Mouse (Mus musculus) monocyte, adult 2 months (primary cell): ENCODE results near the gene Borcs6.
A peak's percentile ranks its signal among the peaks of the same experiment; 100 is the strongest.

Source experiments
- DNase-seq, 2 experiments: peaks; one replicate each; pipeline ENCODE4 v3.0.0; 2022; ENCODE audit warnings: low spot score in 2 of 2, low read depth in 1 of 2

Borcs6 gene

DNA sequence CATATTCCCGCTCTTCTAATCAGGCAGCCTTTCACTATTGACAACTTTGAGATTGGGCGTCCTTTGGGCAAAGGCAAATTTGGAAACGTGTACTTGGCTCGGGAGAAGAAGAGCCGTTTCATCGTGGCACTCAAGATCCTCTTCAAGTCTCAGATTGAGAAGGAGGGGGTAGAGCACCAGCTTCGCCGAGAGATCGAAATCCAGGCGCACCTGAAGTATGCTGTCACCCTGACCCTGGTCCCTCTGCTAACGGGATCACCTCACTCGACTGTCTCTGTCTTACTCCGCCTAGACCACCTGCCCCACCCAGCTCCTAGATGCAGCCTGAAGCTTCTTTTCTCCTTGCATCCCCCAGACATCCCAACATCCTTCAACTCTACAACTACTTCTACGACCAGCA lies 11.4 kb upstream of the Borcs6 start:
- DNase-seq: no peak

GRCm38 (mm10) chr11:69050748-69051147 lies 8.8 kb upstream of the Borcs6 start:
- DNase-seq: no peak

GRCm38 (mm10) chr11:69051771-69052170 lies 7.7 kb upstream of the Borcs6 start:
- no peak for DNase-seq

DNA sequence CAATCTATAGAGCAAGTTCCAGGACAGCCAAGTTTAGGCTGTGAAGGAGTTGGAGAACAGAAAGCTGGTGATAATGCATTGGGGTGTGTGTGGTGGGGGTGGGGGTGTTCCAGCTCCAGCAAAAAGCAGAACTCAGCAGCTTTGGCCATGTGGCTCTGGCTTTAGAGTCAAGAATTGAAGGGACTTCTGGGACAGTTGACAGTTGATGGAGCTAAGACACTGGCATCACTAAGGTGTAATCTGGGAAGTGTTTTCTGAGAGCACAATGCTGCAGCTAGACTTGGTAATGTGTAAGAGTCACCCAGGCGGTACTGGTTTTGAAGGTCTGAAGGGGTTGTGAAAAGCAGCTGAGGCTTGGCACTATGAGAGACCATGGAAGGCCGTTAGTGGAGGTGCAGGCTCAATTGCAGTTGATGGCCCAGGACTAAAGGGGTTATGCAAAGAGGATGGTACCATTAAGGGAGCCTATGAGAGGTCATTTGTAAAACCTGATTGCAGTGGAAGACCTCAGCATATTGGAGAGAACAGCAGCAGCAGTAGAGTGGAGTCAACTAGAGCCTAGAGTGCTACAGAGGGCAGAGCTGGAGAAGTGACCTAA lies 6.6 kb upstream of the Borcs6 start:
- DNase-seq: no peak

- no peak for DNase-seq
Measured at GRCm38 (mm10) chr11:69053848-69054247, 5.7 kb upstream of the Borcs6 start.

GRCm38 (mm10) chr11:69058265-69058664 lies 1.3 kb upstream of the Borcs6 start:
- DNase-seq: no peak

- no peak for DNase-seq
Measured at GRCm38 (mm10) chr11:69058729-69059356, 674 bp upstream of the Borcs6 start.

DNA sequence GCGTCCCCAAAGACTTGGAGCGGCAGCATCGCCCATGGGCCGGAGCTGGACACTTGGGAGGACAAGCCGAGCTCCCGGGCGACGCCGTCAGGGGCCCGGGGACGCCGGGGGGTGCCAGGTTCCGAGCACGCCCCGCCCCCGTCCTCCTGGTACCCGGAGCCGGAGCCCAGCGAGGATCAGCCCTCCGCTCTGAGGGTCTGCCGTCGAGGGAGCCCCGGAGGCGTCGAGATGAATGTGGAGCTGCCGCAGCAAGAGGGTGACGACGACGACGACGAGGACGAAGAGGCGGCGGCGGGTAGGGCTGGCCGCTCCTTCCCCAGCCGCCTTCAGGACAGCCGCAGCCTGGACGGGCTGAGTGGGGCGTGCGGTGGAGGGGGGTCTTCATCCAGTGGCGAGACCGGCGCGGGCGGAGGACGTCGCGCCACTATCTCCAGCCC lies 476 bp downstream of the Borcs6 start:
- DNase-seq: no peak

DNA sequence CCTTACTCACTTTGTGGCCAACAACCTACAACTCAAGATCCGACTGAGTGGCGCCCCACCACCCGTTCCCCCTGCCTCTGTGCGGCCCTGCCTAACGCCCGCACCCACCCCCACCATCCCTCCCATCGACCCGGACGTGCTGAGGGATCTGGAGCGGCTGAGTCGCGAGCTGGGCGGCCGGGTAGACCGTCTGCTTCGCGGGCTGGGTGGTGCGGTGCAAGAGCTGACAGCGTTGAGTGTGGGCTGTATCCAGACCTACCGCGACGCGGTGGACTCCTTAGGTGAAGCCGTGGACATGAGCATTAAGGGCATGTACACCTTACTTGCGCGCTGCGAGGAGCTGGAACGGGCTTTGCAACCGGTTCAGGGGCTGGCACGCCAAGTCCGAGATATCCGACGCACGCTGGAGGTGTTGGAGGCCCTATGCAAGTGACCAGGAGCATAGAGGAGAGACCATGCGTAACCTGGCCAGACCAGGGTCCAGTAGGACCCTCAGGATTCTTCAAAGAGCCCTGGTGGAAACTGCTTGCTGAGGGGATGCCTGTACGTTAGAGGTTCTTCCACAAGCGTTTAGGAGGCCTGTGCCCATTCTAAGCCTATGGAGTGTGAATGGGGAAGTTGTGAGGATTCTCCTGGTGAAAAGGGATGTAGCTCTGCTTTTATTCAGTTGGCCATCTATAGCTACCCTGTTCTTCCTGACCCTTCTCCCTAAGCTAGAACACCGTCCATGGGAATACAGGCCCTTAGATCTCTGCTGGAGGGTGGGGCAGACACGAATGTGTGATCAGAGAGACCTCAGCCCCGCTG lies 1.1 kb downstream of the Borcs6 start:
- peak in 1 of 2 experiments; percentile 31 for DNase-seq

- no peak for DNase-seq
Measured at GRCm38 (mm10) chr11:69061255-69061912, 1.9 kb downstream of the Borcs6 start.

DNA sequence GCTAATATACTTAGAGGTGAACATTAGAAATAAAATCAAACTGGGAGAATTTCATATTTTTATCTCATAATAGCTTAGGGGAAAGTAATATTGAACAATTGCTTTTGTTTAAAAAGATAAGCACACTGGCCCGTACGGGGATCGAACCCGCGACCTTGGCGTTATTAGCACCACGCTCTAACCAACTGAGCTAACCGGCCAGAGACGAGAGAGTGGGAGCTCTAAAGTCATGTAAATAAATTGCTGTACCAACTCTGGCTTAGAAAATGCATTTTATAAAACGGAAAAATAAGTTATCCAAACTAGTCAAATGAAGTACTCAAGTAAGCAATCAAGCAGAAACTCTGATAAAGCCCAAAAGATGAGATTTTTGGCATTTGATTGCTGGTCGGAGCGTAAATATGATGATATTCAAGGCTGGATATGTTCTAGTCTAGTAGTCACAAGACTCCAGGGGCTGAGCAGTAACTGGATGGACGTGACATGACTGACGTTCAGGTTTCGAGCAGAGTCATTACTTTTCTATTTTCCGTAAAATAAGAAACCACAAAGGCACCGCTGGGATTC lies 2.8 kb downstream of the Borcs6 start:
- peak in 1 of 2 experiments; percentile 67 for DNase-seq

GRCm38 (mm10) chr11:69062761-69063224 lies 3.3 kb downstream of the Borcs6 start:
- peak; percentile 89 to 97 for DNase-seq

- peak in 1 of 2 experiments; percentile 73 for DNase-seq
Measured at GRCm38 (mm10) chr11:69063413-69064201, 4.1 kb downstream of the Borcs6 start.

- no peak for DNase-seq
Measured at GRCm38 (mm10) chr11:69064259-69065133, 5.0 kb downstream of the Borcs6 start.

DNA sequence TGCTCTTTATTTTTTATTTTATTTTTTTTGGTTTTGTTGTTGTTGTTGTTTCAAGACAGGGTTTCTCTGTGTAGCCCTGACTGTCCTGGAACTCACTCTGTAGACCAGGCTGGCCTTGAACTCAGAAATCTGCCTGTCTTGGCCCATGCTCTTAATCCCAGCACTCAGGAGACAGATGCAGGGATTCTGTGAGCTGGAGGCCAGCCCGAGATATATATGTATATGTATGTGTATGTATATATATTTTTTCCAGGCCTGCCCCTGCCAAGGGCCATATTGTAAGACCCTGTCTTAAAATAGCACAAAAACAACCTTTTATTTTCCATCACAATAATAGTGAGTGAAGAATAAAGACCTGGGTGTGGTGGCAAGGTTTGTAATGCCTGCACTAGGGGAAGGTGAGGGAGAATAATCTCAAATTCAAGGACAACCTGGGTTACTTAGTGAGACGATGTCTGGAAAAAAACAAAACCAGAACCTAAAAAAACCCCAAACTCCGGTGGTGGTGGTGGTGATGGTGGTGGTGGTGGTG lies 5.9 kb downstream of the Borcs6 start:
- no peak for DNase-seq

- DNase-seq: no peak
Measured at GRCm38 (mm10) chr11:69066163-69066861, 6.8 kb downstream of the Borcs6 start.

- peak in 1 of 2 experiments; percentile 73 for DNase-seq
Measured at GRCm38 (mm10) chr11:69066956-69067355, 7.4 kb downstream of the Borcs6 start.

- DNase-seq: no peak
Measured at GRCm38 (mm10) chr11:69067601-69068000, 8.1 kb downstream of the Borcs6 start.
